In genomic region chr12:103443524-103443923, GRCm38 (mm10) we compare ENCODE assay signal across 10 mouse cellular contexts. TPM values are rescaled to one million over a fixed set of nuclear protein-coding genes. Genes with fewer than 3 reads are reported as not detected.
DNase-seq lines count a peak whose midpoint lies in the region; ATAC-seq and TF ChIP-seq lines count a peak whose summit lies in the region.
"Had no signal": no experiment of that assay in that cellular context is flagged by ENCODE, and none has a peak within 500 bp of the region (broad histone marks: within the 10 kb centered on the region; RNA-seq: fewer than 3 reads in every experiment).

Gene Ifi27l2a (minus strand): TSS chr12:103443680.

- 45% methylated on average over 3 of the region's 3 CpGs for WGBS in kidney, adult 2 months
- 60% methylated on average over 3 of the region's 3 CpGs for WGBS in heart, embryonic 10.5 days

- intact Hi-C loops in left cerebral cortex, postnatal 10 days (cut with DNase I), result loop anchor here (5.0 kb wide), 1 partner anchor 39 kb away; no protein-coding TSS in a partner anchor

- H3K9me3 ChIP-seq in G1E (replicated peaks), result no peaks in the 10 kb centered on the region
- no peaks in the 10 kb centered on the region for H3K9me3 ChIP-seq in heart, embryonic 10.5 days

- H3K27ac ChIP-seq in kidney, adult 2 months (ENCODE audit: insufficient read depth, low read depth, low read length), result no peak within 1 kb of the TSS
- no peak within 1 kb of the TSS for H3K27ac ChIP-seq in heart, embryonic 10.5 days

- ATAC-seq in G1E (ENCODE audit: extremely low read depth, insufficient number of reproducible peaks, low FRiP score, poor library complexity, severe bottlenecking), result peak; percentile 41; the same call in 1 of the 2 replicates
- peak; percentile 67; the same call in 1 of the 2 replicates for ATAC-seq in monocyte, adult 5-6 weeks (replicated peaks; ENCODE audit: insufficient number of reproducible peaks, low FRiP score, low TSS enrichment, poor library complexity, severe bottlenecking)
- ATAC-seq: forebrain, embryonic 14.5 days had no signal

- TF ChIP-seq CTCF in kidney, adult 2 months (conservative IDR thresholded peaks at IDR 0.05; ENCODE audit: insufficient read depth, insufficient read length, low read depth, low read length), result no peak
- no peak for TF ChIP-seq CTCF in G1E (IDR thresholded peaks at IDR 0.05; ENCODE audit: low read depth, low read length)

- no peaks in the 10 kb centered on the region for H3K4me1 ChIP-seq in kidney, adult 2 months (ENCODE audit: control insufficient read depth, insufficient read depth, low read length)
- peaks cover 18% of the 10 kb centered on the region for H3K4me1 ChIP-seq in G1E (ENCODE audit: insufficient read depth, low read depth, low read length)
- H3K4me1 ChIP-seq in heart, embryonic 10.5 days, result no peaks in the 10 kb centered on the region

- H3K36me3 ChIP-seq in kidney, adult 2 months (ENCODE audit: control insufficient read depth, insufficient read depth, low read length), result no peaks in the 10 kb centered on the region
- peaks cover 38% of the 10 kb centered on the region for H3K36me3 ChIP-seq in G1E (replicated peaks)
- H3K36me3 ChIP-seq in heart, embryonic 10.5 days, result no peaks in the 10 kb centered on the region

- peak; percentile 35 for DNase-seq in kidney, adult 2 months
- DNase-seq in kidney, adult 11 months, result no peak
- no peak for DNase-seq in G1E (ENCODE audit: low spot score)
- peak; percentile 27 for DNase-seq in heart, embryonic 10.5 days (ENCODE audit: low spot score)
- DNase-seq in right cerebral cortex, adult 18-20 months, result no peak
- DNase-seq in left cerebral cortex, adult 9 months (ENCODE audit: low spot score in 2 of 2), result no peak
- DNase-seq in left cerebral cortex, postnatal 10 days (ENCODE audit: extremely low spot score in 1 of 2, low spot score in 2 of 2), result no peak

- H3K27me3 ChIP-seq in kidney, adult 2 months (replicated peaks; ENCODE audit: control insufficient read depth, insufficient read depth, low read length), result no peaks in the 10 kb centered on the region
- peaks cover 2% of the 10 kb centered on the region; the same call in 1 of the 2 replicates for H3K27me3 ChIP-seq in G1E (ENCODE audit: insufficient read depth, low read length)
- no peaks in the 10 kb centered on the region for H3K27me3 ChIP-seq in heart, embryonic 10.5 days (ENCODE audit: insufficient read depth, poor library complexity, severe bottlenecking)

- peak within 1 kb of the TSS; percentile 32; the same call in 1 of the 2 replicates for H3K4me3 ChIP-seq in kidney, adult 2 months (ENCODE audit: insufficient read depth, low read depth, low read length)
- no peak within 1 kb of the TSS for H3K4me3 ChIP-seq in G1E (ENCODE audit: low read depth, low read length)
- H3K4me3 ChIP-seq in heart, embryonic 10.5 days, result no peak within 1 kb of the TSS
- H3K4me3 ChIP-seq: myocyte had no signal

- no peak for TF ChIP-seq POLR2A in kidney, adult 2 months (IDR thresholded peaks at IDR 0.05; ENCODE audit: low read depth, low read length)

RNA-seq across cellular contexts. Expression of gene Ifi27l2a, which starts in this region (rescaled TPM):
- 427 and 428 TPM in 2 replicates for polyA plus RNA-seq in kidney, adult 2 months (2012; rRNA removed)
- total RNA-seq in G1E (2014; fragmentation: Nextera tagmentation), result not detected in 2 replicates
- total RNA-seq in G1E (2017), result 9.6 and 10.9 TPM in 2 replicates
- 0.97 and 1.2 TPM in 2 replicates for polyA plus RNA-seq in G1E (2012)
- 0.71 and 0.98 TPM in 2 replicates for polyA plus RNA-seq in heart, embryonic 10.5 days (2016; fragmentation: Nextera tagmentation; extraction: Ambion mirVana)
- 199 to 360 TPM (median 283 TPM) in 3 replicates for total RNA-seq in monocyte, adult 5-6 weeks (2017)
- 1 to 10 TPM; 3.3 to 5.4 TPM for total RNA-seq in left cerebral cortex, postnatal 10 days (2021)

Comparison
In these comparisons a context has a peak if more than half of its experiments do, and no peak if none do; other contexts are left out.
1. RNA of gene Ifi27l2a (total RNA-seq): 199 to 360 TPM in monocyte, adult 5-6 weeks; 9.6 to 10.9 TPM in G1E and 3.3 to 5.4 TPM in left cerebral cortex, postnatal 10 days; every median in the first group is over 10 times any median in the second.
2. RNA of gene Ifi27l2a (polyA plus RNA-seq): 427 to 428 TPM in kidney, adult 2 months; 0.97 to 1.2 TPM in G1E and 0.71 to 0.98 TPM in heart, embryonic 10.5 days; every median in the first group is over 100 times any median in the second.
3. Peak in DNase-seq in heart, embryonic 10.5 days; RNA of the gene not detected or under 1 TPM.